Mouse (Mus musculus): ENCODE results near the gene Nvl. TPM values are rescaled to one million over a fixed set of nuclear protein-coding genes. Genes with fewer than 3 reads are reported as not detected.

Nvl gene
- polyA plus RNA-seq, 1 experiment: 52.6 TPM

DNA sequence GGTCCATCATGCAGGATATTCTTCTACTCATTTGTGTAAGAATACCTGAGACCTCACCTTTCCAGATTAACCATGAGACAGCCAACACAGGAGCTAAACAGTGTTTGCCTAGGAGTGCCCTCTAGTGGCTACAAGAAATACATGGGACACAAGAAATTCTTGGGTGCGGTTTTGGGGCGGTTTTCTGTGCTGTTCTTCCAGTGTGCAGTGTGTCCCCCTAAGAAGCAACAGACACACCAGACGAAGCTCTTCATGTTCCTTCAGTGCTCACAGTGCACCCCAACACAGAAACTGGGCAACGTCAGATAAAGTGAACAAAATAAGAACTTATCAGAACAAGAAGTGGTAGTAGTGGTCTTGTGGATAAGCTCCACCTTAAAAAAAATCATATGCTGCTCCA, 104.4 kb downstream of the Nvl start:
- H3K4me1 ChIP-seq (ENCODE audit: control insufficient read depth, insufficient read depth, low read length): peaks cover 8% of the 10 kb centered on the region
- WGBS: 12% methylated on average over 4 of the region's 4 CpGs
- no peak overlapping the region for H3K4me3 ChIP-seq (replicated peaks; ENCODE audit: insufficient read depth, low read depth, low read length)
- TF ChIP-seq CTCF (IDR thresholded peaks at IDR 0.05; ENCODE audit: borderline replicate concordance, insufficient read depth, low read depth, low read length): peak; percentile 62
- no peak for TF ChIP-seq POLR2A (IDR thresholded peaks at IDR 0.05; ENCODE audit: borderline replicate concordance, insufficient read depth, low read length)
- DNase-seq: peak; percentile 32 to 38
- H3K27ac ChIP-seq (ENCODE audit: insufficient read depth, low read length): no peak overlapping the region
- H3K27me3 ChIP-seq (ENCODE audit: control insufficient read depth, insufficient read depth, low read length): no peaks in the 10 kb centered on the region; the same call in 1 of the 2 replicates

DNA sequence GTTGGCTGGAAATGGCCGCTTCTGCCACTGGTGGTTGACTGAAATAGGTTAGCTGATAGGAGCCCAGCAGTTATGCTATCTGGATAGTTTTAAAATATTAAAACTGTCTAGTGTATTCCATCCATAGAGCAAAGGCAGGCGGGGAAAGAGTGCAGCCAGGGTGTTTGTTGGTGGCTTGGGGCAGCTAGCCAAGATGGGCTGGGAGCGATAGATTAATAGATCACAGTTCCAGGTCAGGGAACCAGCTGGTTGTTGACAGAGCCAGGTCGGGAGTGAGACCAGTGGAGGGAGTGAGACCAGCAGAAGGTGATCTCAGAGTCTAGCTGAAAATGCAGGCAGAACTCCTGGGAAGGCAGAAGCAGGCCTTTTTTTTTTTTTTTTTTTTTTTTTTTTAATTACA, 106.4 kb downstream of the Nvl start:
- peaks cover 8% of the 10 kb centered on the region for H3K4me1 ChIP-seq (ENCODE audit: control insufficient read depth, insufficient read depth, low read length)
- 28% methylated on average over 4 of the region's 4 CpGs for WGBS
- TF ChIP-seq CTCF (IDR thresholded peaks at IDR 0.05; ENCODE audit: borderline replicate concordance, insufficient read depth, low read depth, low read length) (no peak), POLR2A (IDR thresholded peaks at IDR 0.05; ENCODE audit: borderline replicate concordance, insufficient read depth, low read length) (no peak)
- DNase-seq: no peak
- no peak overlapping the region for H3K27ac ChIP-seq (ENCODE audit: insufficient read depth, low read length)
- H3K27me3 ChIP-seq (ENCODE audit: control insufficient read depth, insufficient read depth, low read length): no peaks in the 10 kb centered on the region; the same call in 1 of the 2 replicates
- H3K4me3 ChIP-seq (replicated peaks; ENCODE audit: insufficient read depth, low read depth, low read length): no peak overlapping the region

Other genes starting within 250 kb of the Nvl start
- 40.2 and 46.8 TPM in 2 replicates for gene Pycr2, start 239.9 kb downstream of the Nvl start, polyA plus RNA-seq (2012; rRNA removed)
- 3.6 and 3.7 TPM in 2 replicates for gene Lefty1, start 209.2 kb downstream of the Nvl start, polyA plus RNA-seq (2012; rRNA removed)
- gene Tmem63a, start 201.9 kb downstream of the Nvl start, polyA plus RNA-seq (2012; rRNA removed): 87.8 and 117 TPM in 2 replicates
- gene Ephx1, start 123.3 kb downstream of the Nvl start, polyA plus RNA-seq (2012; rRNA removed): 54.8 and 61.0 TPM in 2 replicates
- 0.05 TPM in 1 of 2 replicates, not detected in the other for gene 9130409I23Rik, start 93.0 kb downstream of the Nvl start, polyA plus RNA-seq (2012; rRNA removed)
- gene Cnih4, start 489 bp upstream of the Nvl start, polyA plus RNA-seq (2012; rRNA removed): 31.2 and 32.4 TPM in 2 replicates
- 47.0 and 47.8 TPM in 2 replicates for gene Wdr26, start 67.8 kb upstream of the Nvl start, polyA plus RNA-seq (2012; rRNA removed)
- gene Cnih3, start 208.4 kb upstream of the Nvl start, polyA plus RNA-seq (2012; rRNA removed): 5.1 and 6.9 TPM in 2 replicates